9 mouse cellular contexts compared by ENCODE assay signal in genomic region chr11:98971316-98972031, GRCm38 (mm10). TPM values are rescaled to one million over a fixed set of nuclear protein-coding genes. Genes with fewer than 3 reads are reported as not detected.
A peak's percentile ranks its signal among the peaks of the same experiment; 100 is the strongest.
DNase-seq lines count a peak whose midpoint lies in the region; ATAC-seq and TF ChIP-seq lines count a peak whose summit lies in the region.
"Had no signal": no experiment of that assay in that cellular context is flagged by ENCODE, and none has a peak within 500 bp of the region (broad histone marks: within the 10 kb centered on the region; RNA-seq: fewer than 3 reads in every experiment).

No protein-coding gene starts in this region.

- WGBS in hindbrain, embryonic 11.5 days, result 70% methylated on average over 23 of the region's 23 CpGs
- 63% methylated on average over 23 of the region's 23 CpGs for WGBS in midbrain, embryonic 14.5 days

- no peak overlapping the region for H3K27ac ChIP-seq in MEL (ENCODE audit: control insufficient read depth, low read depth, low read length)
- H3K27ac ChIP-seq in hindbrain, embryonic 11.5 days (ENCODE audit: low read depth, low read length), result peak overlapping the region; percentile 99
- H3K27ac ChIP-seq in midbrain, embryonic 14.5 days (replicated peaks; ENCODE audit: low read depth, low read length), result peak overlapping the region; percentile 64
- H3K27ac ChIP-seq: liver, embryonic 15.5 days had no signal

- peak overlapping the region; percentile 26 for H3K4me2 ChIP-seq in hindbrain, embryonic 11.5 days (replicated peaks; ENCODE audit: low read depth, low read length)
- H3K4me2 ChIP-seq in midbrain, embryonic 14.5 days (ENCODE audit: low read length), result 0 out of 2 replicates have a peak overlapping the region, but pooled peaks have one; percentile 1
- H3K4me2 ChIP-seq: liver, embryonic 15.5 days had no signal

- no peaks in the 10 kb centered on the region for H3K36me3 ChIP-seq in MEL (ENCODE audit: control insufficient read depth in 1 of 2, insufficient read depth in 2 of 2, low read length in 2 of 2)
- no peaks in the 10 kb centered on the region for H3K36me3 ChIP-seq in hindbrain, embryonic 11.5 days (ENCODE audit: control insufficient read depth, insufficient read depth, low read length)
- H3K36me3 ChIP-seq in midbrain, embryonic 14.5 days (ENCODE audit: control insufficient read depth, insufficient read depth, low read length), result peaks cover 17% of the 10 kb centered on the region; the same call in 1 of the 2 replicates

- no peak for TF ChIP-seq RAD21 in MEL (IDR thresholded peaks at IDR 0.05; ENCODE audit: low read depth, low read length)

- H3K9ac ChIP-seq in MEL (ENCODE audit: control insufficient read depth, low read depth, low read length, poor library complexity, severe bottlenecking), result no peak overlapping the region
- peak overlapping the region; percentile 46; the same call in 1 of the 2 replicates for H3K9ac ChIP-seq in hindbrain, embryonic 11.5 days (ENCODE audit: low read depth, low read length)
- peak overlapping the region; percentile 12; the same call in 1 of the 2 replicates for H3K9ac ChIP-seq in midbrain, embryonic 14.5 days (replicated peaks; ENCODE audit: low read length)
- H3K9ac ChIP-seq: liver, embryonic 15.5 days had no signal

- no peak for TF ChIP-seq CTCF in MEL (IDR thresholded peaks at IDR 0.05 in 2 of 3, conservative IDR thresholded peaks at IDR 0.05 in 1 of 3; ENCODE audit: control insufficient read depth in 1 of 3, insufficient read depth in 1 of 3, low read depth in 2 of 3, low read length in 3 of 3, poor library complexity in 1 of 3, severe bottlenecking in 1 of 3)

- no peaks in the 10 kb centered on the region for H3K79me2 ChIP-seq in MEL (ENCODE audit: control insufficient read depth, insufficient read depth, low read length, poor library complexity)

- no peak for ATAC-seq in hindbrain, embryonic 11.5 days (ENCODE audit: low FRiP score)
- no peak for ATAC-seq in midbrain, embryonic 14.5 days (ENCODE audit: low FRiP score, low TSS enrichment)
- ATAC-seq in monocyte, adult 5-6 weeks (replicated peaks; ENCODE audit: insufficient number of reproducible peaks, low FRiP score, low TSS enrichment, poor library complexity, severe bottlenecking), result no peak

- no peak for TF ChIP-seq POLR2A in MEL (IDR thresholded peaks at IDR 0.05; ENCODE audit: control insufficient read depth in 1 of 2, insufficient read depth in 1 of 2, low read depth in 1 of 2, low read length in 2 of 2, poor library complexity in 1 of 2)

- peak; percentile 67 to 79 for DNase-seq in heart, adult 18-20 months
- DNase-seq in heart, postnatal 25 days (ENCODE audit: low spot score), result no peak
- peak; percentile 42 for DNase-seq in MEL (ENCODE audit: low read depth, low spot score)
- peak; percentile 72 to 77 for DNase-seq in cerebellum, postnatal 36 days
- peak; percentile 46 for DNase-seq in hindbrain, embryonic 11.5 days (ENCODE audit: low spot score)
- DNase-seq in midbrain, embryonic 14.5 days, result peak; percentile 78
- DNase-seq in left cerebral cortex, adult 9 months (ENCODE audit: low spot score in 2 of 2), result no peak

- no peaks in the 10 kb centered on the region for H3K27me3 ChIP-seq in MEL (ENCODE audit: control insufficient read depth in 1 of 2, insufficient read depth in 2 of 2, low read length in 2 of 2)
- no peaks in the 10 kb centered on the region for H3K27me3 ChIP-seq in hindbrain, embryonic 11.5 days (ENCODE audit: control insufficient read depth, insufficient read depth, low read length)
- H3K27me3 ChIP-seq in midbrain, embryonic 14.5 days (ENCODE audit: control insufficient read depth, insufficient read depth, low read length), result no peaks in the 10 kb centered on the region

- no peaks in the 10 kb centered on the region for H3K4me1 ChIP-seq in MEL (ENCODE audit: control insufficient read depth in 1 of 2, insufficient read depth in 2 of 2, low read length in 2 of 2)
- H3K4me1 ChIP-seq in hindbrain, embryonic 11.5 days (replicated peaks; ENCODE audit: control insufficient read depth, insufficient read depth, low read length), result peaks cover 40% of the 10 kb centered on the region
- peaks cover 53% of the 10 kb centered on the region for H3K4me1 ChIP-seq in midbrain, embryonic 14.5 days (ENCODE audit: control insufficient read depth, insufficient read depth, low read length)

- TF ChIP-seq EP300 in MEL (IDR thresholded peaks at IDR 0.05; ENCODE audit: low read depth in 1 of 2, low read length in 2 of 2), result no peak

- H3K9me3 ChIP-seq in MEL (replicated peaks; ENCODE audit: insufficient read depth, low read length), result no peaks in the 10 kb centered on the region
- no peaks in the 10 kb centered on the region for H3K9me3 ChIP-seq in hindbrain, embryonic 11.5 days (ENCODE audit: control insufficient read depth, low read length)
- H3K9me3 ChIP-seq in midbrain, embryonic 14.5 days (ENCODE audit: control insufficient read depth, low read length), result no peaks in the 10 kb centered on the region
- H3K9me3 ChIP-seq: liver, embryonic 15.5 days had no signal

- no peak overlapping the region for H3K4me3 ChIP-seq in MEL (ENCODE audit: control insufficient read depth in 1 of 2, insufficient read depth in 1 of 2, low read depth in 2 of 2, low read length in 2 of 2)
- H3K4me3 ChIP-seq in hindbrain, embryonic 11.5 days (ENCODE audit: low read depth, low read length), result no peak overlapping the region
- no peak overlapping the region for H3K4me3 ChIP-seq in midbrain, embryonic 14.5 days (replicated peaks; ENCODE audit: low read depth, low read length)
- H3K4me3 ChIP-seq: liver, embryonic 15.5 days had no signal

- intact Hi-C loops in heart, postnatal 25 days (cut with DNase I), result loop anchor here (1.0 to 5.0 kb wide), 3 partner anchors 39 to 109 kb away; partner anchors contain the start of gene Wipf2

TF ChIP-seq in MEL, 35 proteins besides CTCF, POLR2A, EP300 and RAD21:
- no peak for TF ChIP-seq TCF12 (IDR thresholded peaks at IDR 0.05; ENCODE audit: low read depth, low read length)
- no peak for TF ChIP-seq POLR2AphosphoS5 (IDR thresholded peaks at IDR 0.05; ENCODE audit: borderline replicate concordance, low read depth, low read length)
- no peak for TF ChIP-seq ELF1 (IDR thresholded peaks at IDR 0.05; ENCODE audit: low read depth, low read length)
- TF ChIP-seq JUND (IDR thresholded peaks at IDR 0.05; ENCODE audit: low read depth, low read length), result no peak
- TF ChIP-seq ZNF384 (IDR thresholded peaks at IDR 0.05; ENCODE audit: low read depth, low read length), result no peak
- TF ChIP-seq MEF2A (IDR thresholded peaks at IDR 0.05; ENCODE audit: extremely low read depth, insufficient replicate concordance, low read depth, low read length, poor library complexity, severe bottlenecking), result no peak
- TF ChIP-seq MYB (IDR thresholded peaks at IDR 0.05; ENCODE audit: low read depth, low read length), result no peak
- TF ChIP-seq POLR2AphosphoS2 (IDR thresholded peaks at IDR 0.05; ENCODE audit: low read length), result no peak
- no peak for TF ChIP-seq MAX (IDR thresholded peaks at IDR 0.05; ENCODE audit: low read length)
- TF ChIP-seq MAFK (IDR thresholded peaks at IDR 0.05; ENCODE audit: borderline replicate concordance, low read depth, low read length), result no peak
- TF ChIP-seq CHD2 (IDR thresholded peaks at IDR 0.05; ENCODE audit: low read length), result no peak
- TF ChIP-seq RCOR1 (IDR thresholded peaks at IDR 0.05; ENCODE audit: low read depth, low read length), result no peak
- TF ChIP-seq USF1 (IDR thresholded peaks at IDR 0.05; ENCODE audit: low read depth, low read length), result no peak

RNA-seq across cellular contexts. Expression of gene Gjd3, which starts 11.3 kb away (rescaled TPM):
- under 1 TPM; 0.36 to 0.45 TPM for total RNA-seq in heart, adult 18-20 months (2021)
- 1 to 10 TPM in 1 of 2 experiments, under 1 TPM in 1; 0.52 to 1.1 TPM for total RNA-seq in heart, postnatal 25 days (2021)
- total RNA-seq in MEL (2012; rRNA removed), result not detected in 2 replicates
- polyA plus RNA-seq in MEL (2012; ENCODE audit: insufficient read depth in 1 of 2, insufficient read length in 2 of 2, low read depth in 1 of 2, low replicate concordance in 2 of 2, missing spikeins in 1 of 2), result not detected
- 0.28 and 0.74 TPM in 2 replicates for polyA plus RNA-seq in hindbrain, embryonic 11.5 days (2014; fragmentation: Nextera tagmentation; extraction: Ambion mirVana)
- 0.70 and 2.0 TPM in 2 replicates for polyA plus RNA-seq in midbrain, embryonic 14.5 days (2014; fragmentation: Nextera tagmentation; extraction: Ambion mirVana)
- total RNA-seq in monocyte, adult 5-6 weeks (2017), result not detected in 3 replicates
- polyA plus RNA-seq: liver, embryonic 15.5 days had no signal

RNA-seq across cellular contexts. Expression of gene Rara, which starts 43.9 kb away (rescaled TPM):
- total RNA-seq in heart, adult 18-20 months (2021), result 10 to 100 TPM in 1 of 2 experiments, 1 to 10 TPM in 1; 8.7 to 10.1 TPM
- total RNA-seq in heart, postnatal 25 days (2021), result 10 to 100 TPM; 11.8 TPM
- 9.8 and 12.1 TPM in 2 replicates for total RNA-seq in MEL (2012; rRNA removed)
- 10 to 100 TPM in 1 of 2 experiments, not detected in 1; 13.7 TPM for polyA plus RNA-seq in MEL (2012; ENCODE audit: insufficient read depth in 1 of 2, insufficient read length in 2 of 2, low read depth in 1 of 2, low replicate concordance in 2 of 2, missing spikeins in 1 of 2)
- 48.3 and 51.2 TPM in 2 replicates for polyA plus RNA-seq in hindbrain, embryonic 11.5 days (2014; fragmentation: Nextera tagmentation; extraction: Ambion mirVana)
- 8.8 and 11.0 TPM in 2 replicates for polyA plus RNA-seq in midbrain, embryonic 14.5 days (2014; fragmentation: Nextera tagmentation; extraction: Ambion mirVana)
- 61.0 to 76.9 TPM (median 62.9 TPM) in 3 replicates for total RNA-seq in monocyte, adult 5-6 weeks (2017)

RNA-seq across cellular contexts. Expression of gene Top2a, which starts 52.5 kb away (rescaled TPM):
- 1 to 10 TPM; 1.5 to 1.8 TPM for total RNA-seq in heart, adult 18-20 months (2021)
- total RNA-seq in heart, postnatal 25 days (2021), result 1 to 10 TPM; 4.2 to 4.6 TPM
- 443 and 477 TPM in 2 replicates for total RNA-seq in MEL (2012; rRNA removed)
- 100 to 1,000 TPM; 395 to 643 TPM for polyA plus RNA-seq in MEL (2012; ENCODE audit: insufficient read depth in 1 of 2, insufficient read length in 2 of 2, low read depth in 1 of 2, low replicate concordance in 2 of 2, missing spikeins in 1 of 2)
- polyA plus RNA-seq in hindbrain, embryonic 11.5 days (2014; fragmentation: Nextera tagmentation; extraction: Ambion mirVana), result 332 and 333 TPM in 2 replicates
- 24.9 and 67.9 TPM in 2 replicates for polyA plus RNA-seq in midbrain, embryonic 14.5 days (2014; fragmentation: Nextera tagmentation; extraction: Ambion mirVana)
- total RNA-seq in monocyte, adult 5-6 weeks (2017), result 14.1 to 26.1 TPM (median 15.5 TPM) in 3 replicates

Comparison
In these comparisons a context has a peak if more than half of its experiments do, and no peak if none do; other contexts are left out.
1. DNase-seq: peak in heart, adult 18-20 months (2 of 2), MEL (single experiment), cerebellum, postnatal 36 days (2 of 2), hindbrain, embryonic 11.5 days (single experiment) and midbrain, embryonic 14.5 days (single experiment); none in heart, postnatal 25 days (single experiment) and left cerebral cortex, adult 9 months (0 of 2).
2. RNA of gene Top2a, which starts 52.5 kb away (total RNA-seq): 443 to 477 TPM in MEL; 14.1 to 26.1 TPM in monocyte, adult 5-6 weeks, 4.2 to 4.6 TPM in heart, postnatal 25 days and 1.5 to 1.8 TPM in heart, adult 18-20 months; every median in the first group is over 10 times any median in the second.